Mouse (Mus musculus): ENCODE results near the gene Nr1d1. TPM values are rescaled to one million over a fixed set of nuclear protein-coding genes. Genes with fewer than 3 reads are reported as not detected.

The Nr1d1 gene
- total RNA-seq (2022), result 10 to 100 TPM; 86.6 to 99.6 (median 92.7) TPM

GRCm38 (mm10) chr11:98774582-98775347 lies at the start of gene Nr1d1:
TSS of gene Nr1d1 (minus strand) at chr11:98775333.
- DNase-seq (ENCODE audit: low spot score in 2 of 2), result no peak

DNA sequence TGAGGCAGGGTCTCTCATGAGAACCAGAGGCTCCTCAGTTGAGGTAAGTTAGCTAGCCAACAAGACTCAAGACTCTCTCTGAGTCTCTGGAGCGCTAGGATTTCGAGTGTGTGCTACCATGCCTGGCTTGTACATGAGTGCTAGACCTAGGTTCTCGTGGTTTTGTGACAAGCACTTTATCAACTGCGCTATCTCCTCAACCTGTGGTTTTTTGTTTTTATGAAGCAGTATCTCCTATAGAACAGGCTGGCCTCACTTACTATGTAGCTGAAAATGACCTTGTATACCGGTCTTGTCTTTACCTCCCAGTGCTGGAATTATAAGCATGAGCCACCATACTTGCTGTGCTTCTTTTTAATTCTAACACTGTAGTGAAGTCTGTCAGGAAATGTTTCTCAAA lies 45.8 kb upstream of the Nr1d1 start:
- DNase-seq (ENCODE audit: low spot score in 2 of 2), result no peak

- no peak for DNase-seq (ENCODE audit: low spot score in 2 of 2)
Measured at GRCm38 (mm10) chr11:98816706-98817239, 41.6 kb upstream of the Nr1d1 start.

GRCm38 (mm10) chr11:98810686-98811085 lies 35.6 kb upstream of the Nr1d1 start:
- no peak for DNase-seq (ENCODE audit: low spot score in 2 of 2)

GRCm38 (mm10) chr11:98809457-98810290 lies 34.5 kb upstream of the Nr1d1 start:
- peak; percentile 98 to 99 for DNase-seq (ENCODE audit: low spot score in 2 of 2)

GRCm38 (mm10) chr11:98808417-98808816 lies 33.3 kb upstream of the Nr1d1 start:
- DNase-seq (ENCODE audit: low spot score in 2 of 2), result no peak

GRCm38 (mm10) chr11:98804605-98805004 lies 29.5 kb upstream of the Nr1d1 start, which contains the start of gene Casc3:
TSS of gene Casc3 (plus strand) at chr11:98804905.
- no peak for DNase-seq (ENCODE audit: low spot score in 2 of 2)

GRCm38 (mm10) chr11:98797909-98798308 lies 22.8 kb upstream of the Nr1d1 start:
- no peak for DNase-seq (ENCODE audit: low spot score in 2 of 2)

GRCm38 (mm10) chr11:98797306-98797705 lies 22.2 kb upstream of the Nr1d1 start:
- DNase-seq (ENCODE audit: low spot score in 2 of 2), result no peak

DNA sequence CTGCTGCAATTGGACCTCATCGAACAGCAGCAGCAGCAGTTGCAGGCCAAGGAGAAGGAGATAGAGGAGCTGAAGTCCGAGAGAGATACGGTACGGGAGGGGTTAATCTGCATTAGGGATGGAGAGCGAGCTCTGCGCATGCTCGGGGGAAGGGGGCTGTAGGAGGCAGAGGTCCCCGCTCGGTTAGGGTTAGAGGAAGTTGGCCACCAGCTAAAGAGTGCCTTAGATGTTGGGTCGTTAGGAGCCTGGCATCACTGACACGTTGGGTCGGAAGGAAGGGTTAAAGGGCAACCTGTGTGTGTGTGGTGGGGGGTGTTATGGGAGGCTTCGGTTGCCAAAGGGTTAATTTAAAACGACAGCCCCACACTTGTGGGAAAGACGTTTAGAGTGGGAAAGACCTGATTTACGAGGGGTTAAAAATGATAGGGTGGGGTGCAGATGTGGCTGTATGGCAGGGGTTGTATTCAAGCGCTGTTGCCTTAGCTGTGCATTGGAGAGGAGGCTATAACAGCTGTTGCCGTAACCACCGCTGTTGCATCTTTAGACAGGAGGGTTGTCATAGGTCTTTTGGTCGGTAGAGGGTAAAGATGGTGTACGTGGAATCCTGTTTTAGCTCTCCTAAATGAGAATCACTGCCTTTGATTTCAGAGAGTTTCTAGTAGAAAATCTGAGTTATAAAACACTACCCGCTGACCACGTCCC lies 21.5 kb upstream of the Nr1d1 start:
- DNase-seq (ENCODE audit: low spot score in 2 of 2), result peak; percentile 65 to 69

- no peak for DNase-seq (ENCODE audit: low spot score in 2 of 2)
Measured at GRCm38 (mm10) chr11:98795714-98796514, 20.8 kb upstream of the Nr1d1 start.

DNA sequence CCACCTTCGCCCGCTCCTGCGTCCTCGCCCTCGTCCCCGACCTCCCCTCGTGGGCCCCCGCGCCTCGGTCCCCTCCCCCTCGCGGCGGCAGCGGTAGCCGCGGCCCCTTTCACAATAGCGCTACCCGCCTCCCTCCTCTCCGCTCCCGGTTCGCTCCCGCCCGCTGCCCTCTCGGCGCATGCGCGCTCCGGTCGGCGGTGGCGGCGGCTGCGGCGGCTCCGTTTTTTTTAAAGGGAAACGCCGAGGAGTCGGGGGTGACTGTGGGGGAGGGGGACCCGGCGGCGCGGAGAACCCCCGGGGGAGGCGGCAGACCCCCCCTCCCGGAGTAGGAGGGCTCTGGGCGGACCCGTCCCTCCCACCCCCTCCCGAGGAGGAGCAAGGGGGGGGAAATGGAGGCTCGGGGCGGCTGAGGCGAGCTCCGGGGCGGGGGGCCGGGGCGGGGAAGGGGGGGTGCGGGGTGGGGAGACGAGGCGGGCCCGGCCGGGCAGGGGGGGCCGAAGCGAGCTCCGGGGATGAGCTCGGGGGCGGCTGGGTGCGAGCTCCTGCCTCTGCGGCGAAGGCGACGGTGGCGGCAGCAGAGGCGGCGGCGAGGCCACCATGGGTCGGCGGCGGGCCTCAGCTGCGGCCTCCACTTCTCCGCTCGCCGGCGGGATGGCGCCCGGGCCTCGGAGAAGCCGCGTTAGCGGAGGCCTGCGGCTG lies 20.0 kb upstream of the Nr1d1 start, which contains the start of gene Msl1:
Gene Msl1, plus strand, starts transcription at position 502 of the 699 bp plus-strand sequence.
- peak; percentile 80 to 83 for DNase-seq (ENCODE audit: low spot score in 2 of 2)

DNA sequence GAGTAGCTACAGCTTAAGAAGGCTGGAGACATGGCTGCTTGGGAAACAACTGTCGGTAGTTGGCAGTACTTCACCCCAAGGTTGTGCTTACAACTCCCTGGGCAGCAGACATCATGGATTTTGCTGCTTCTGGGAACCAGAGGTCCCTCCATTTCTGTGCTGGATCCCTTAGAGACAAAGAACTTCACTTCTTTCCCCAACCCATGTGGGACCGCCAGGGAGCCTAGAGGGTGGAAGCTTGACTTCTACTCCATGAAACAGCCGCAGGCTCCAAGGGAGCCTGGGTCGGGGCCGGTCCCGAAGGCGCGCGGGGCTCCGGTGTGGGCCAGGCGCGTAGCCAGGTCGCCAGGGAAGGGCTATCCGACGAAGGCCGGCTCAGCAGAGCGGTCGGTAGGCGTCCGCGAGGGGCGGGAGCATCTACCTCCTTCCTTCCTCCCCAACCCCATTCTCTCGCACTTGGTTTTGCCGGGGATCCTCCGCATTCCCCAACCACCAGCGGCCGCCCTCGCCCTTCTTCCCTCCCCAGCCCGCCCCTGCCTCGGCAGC lies 19.4 kb upstream of the Nr1d1 start:
- DNase-seq (ENCODE audit: low spot score in 2 of 2), result peak; percentile 72 to 73

DNA sequence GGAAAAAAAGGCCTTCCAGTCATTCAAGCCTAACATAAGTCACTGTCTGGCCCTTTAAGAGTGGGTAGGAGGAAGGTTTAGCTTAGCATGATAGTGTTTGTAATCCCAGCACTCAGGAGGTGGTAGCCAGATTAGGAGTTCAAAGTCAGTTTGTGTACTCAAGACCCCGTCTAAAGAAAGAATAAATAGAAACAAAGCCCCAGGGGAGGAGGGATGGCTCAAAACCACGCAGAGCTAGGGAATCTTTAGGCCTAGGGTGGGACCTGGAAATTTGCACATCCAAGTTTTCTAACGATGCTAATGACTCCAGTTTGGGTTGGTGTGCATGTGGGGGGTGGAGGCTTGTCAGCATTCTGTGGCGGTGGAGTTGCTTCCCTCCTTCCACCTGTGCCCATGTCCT lies 16.9 kb upstream of the Nr1d1 start:
- no peak for DNase-seq (ENCODE audit: low spot score in 2 of 2)

DNA sequence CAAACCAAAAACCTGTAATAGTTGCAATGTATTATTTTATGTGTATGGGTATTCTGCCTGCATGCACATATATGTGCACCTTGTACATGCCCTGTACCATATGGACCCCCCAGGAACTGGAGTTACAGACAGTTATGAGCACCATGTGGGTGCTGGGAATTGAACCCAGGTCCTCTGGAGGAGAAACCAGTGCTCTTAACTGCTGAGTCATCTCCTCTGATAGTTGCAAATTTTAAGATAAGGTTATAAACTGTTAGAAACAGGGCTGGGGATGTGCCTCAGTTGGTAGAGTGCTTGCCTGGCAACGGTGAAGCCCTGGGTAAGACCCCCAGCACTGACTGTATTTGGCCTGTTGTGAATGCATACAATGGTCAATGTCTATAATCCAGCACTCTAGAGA lies 16.3 kb upstream of the Nr1d1 start:
- DNase-seq (ENCODE audit: low spot score in 2 of 2), result no peak

GRCm38 (mm10) chr11:98790631-98791205 lies 15.6 kb upstream of the Nr1d1 start:
- no peak for DNase-seq (ENCODE audit: low spot score in 2 of 2)

- DNase-seq (ENCODE audit: low spot score in 2 of 2), result no peak
Measured at GRCm38 (mm10) chr11:98789824-98790223, 14.7 kb upstream of the Nr1d1 start.

DNA sequence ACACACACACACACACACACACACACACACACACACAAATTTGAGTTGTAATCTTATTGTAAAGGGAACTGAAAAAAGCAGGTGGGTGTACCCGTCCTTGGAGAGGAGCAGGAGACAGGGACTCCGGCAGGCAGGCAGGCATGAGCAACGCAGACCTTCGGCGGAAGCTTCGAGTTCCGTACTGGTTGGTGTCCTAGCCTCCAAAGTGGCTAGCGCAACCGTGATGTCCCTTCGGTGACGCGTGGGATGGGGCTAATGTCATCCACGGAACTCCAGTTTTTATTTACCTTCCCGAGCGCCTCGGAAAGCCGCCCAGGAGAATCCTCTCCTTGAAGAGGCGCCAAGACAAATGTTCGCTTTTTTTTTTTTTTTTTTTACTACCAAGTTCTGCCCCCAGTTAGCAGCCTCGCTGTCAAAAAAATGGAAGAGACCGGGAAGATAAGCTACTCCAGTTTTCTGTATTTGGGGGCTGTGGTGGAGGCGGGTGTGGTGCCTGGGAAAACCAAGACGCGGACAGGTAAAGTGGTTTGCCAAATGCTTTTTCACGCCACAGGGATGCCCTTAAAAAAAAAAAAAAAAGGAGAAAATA lies 14.2 kb upstream of the Nr1d1 start:
- DNase-seq (ENCODE audit: low spot score in 2 of 2), result no peak

All from layer of hippocampus, adult 8-10 months (tissue).